Mouse (Mus musculus): ENCODE data around the gene Cnot1.

Gene Cnot1

GRCm38 (mm10) chr8:95688073-95688672 lies 119.1 kb downstream of the Cnot1 start:
- DNase-seq = no peak

- no peak for DNase-seq
Observed at GRCm38 (mm10) chr8:95678024-95678611, 129.1 kb downstream of the Cnot1 start.

GRCm38 (mm10) chr8:95677591-95678023 lies 129.7 kb downstream of the Cnot1 start:
- no peak for DNase-seq

GRCm38 (mm10) chr8:95676631-95677030 lies 130.6 kb downstream of the Cnot1 start, which contains the start of gene Ndrg4:
Gene Ndrg4 (plus strand): TSS chr8:95676980.
- DNase-seq = no peak

GRCm38 (mm10) chr8:95672811-95673210 lies 134.5 kb downstream of the Cnot1 start:
- no peak for DNase-seq

GRCm38 (mm10) chr8:95671861-95672260 lies 135.4 kb downstream of the Cnot1 start:
- no peak for DNase-seq

- DNase-seq = no peak
Observed at GRCm38 (mm10) chr8:95669967-95670366, 137.3 kb downstream of the Cnot1 start.
